Mouse (Mus musculus) ES-Bruce4 (cell line): ENCODE results near the gene Kif13a. TPM values are rescaled to one million over a fixed set of nuclear protein-coding genes. Genes with fewer than 3 reads are reported as not detected.

Source experiments
- H3K27ac ChIP-seq: 2 replicates; pipeline ENCODE4 v1.5.1; 2012; ENCODE audit warnings: low read length, inconsistent platforms; ENCODE audit not compliant: insufficient read depth
- H3K27me3 ChIP-seq: 2 replicates; pipeline ENCODE4 v1.6.1; 2012; ENCODE audit warnings: mild to moderate bottlenecking, low read length, inconsistent platforms; ENCODE audit not compliant: control insufficient read depth, poor library complexity, insufficient read depth, severe bottlenecking
- H3K36me3 ChIP-seq: 2 replicates; pipeline ENCODE4 v1.6.1; 2012; ENCODE audit warnings: inconsistent platforms, mild to moderate bottlenecking, low read length, moderate library complexity; ENCODE audit not compliant: control insufficient read depth, poor library complexity, insufficient read depth, severe bottlenecking
- H3K4me1 ChIP-seq: one replicate; pipeline ENCODE4 v1.8.1; 2011; ENCODE audit warnings: low read length; ENCODE audit not compliant: control insufficient read depth, insufficient read depth
- H3K4me3 ChIP-seq: 2 replicates; pipeline ENCODE4 v1.5.1; 2011; ENCODE audit warnings: low read depth, mild to moderate bottlenecking, low read length
- H3K9ac ChIP-seq: 2 replicates; pipeline ENCODE4 v1.6.1; 2012; ENCODE audit warnings: low read depth, mild to moderate bottlenecking, inconsistent platforms; ENCODE audit not compliant: poor library complexity, severe bottlenecking
- H3K9me3 ChIP-seq: replicated peaks from 2 replicates; pipeline ENCODE4 v1.6.1; 2012; ENCODE audit warnings: mild to moderate bottlenecking, low read length, inconsistent platforms; ENCODE audit not compliant: control insufficient read depth, poor library complexity, insufficient read depth, severe bottlenecking
- CTCF ChIP-seq: IDR thresholded peaks from one replicate; pipeline ENCODE4 v1.8.1; 2011; ENCODE audit warnings: low read depth, low read length
- EP300 ChIP-seq: IDR thresholded peaks from 2 replicates; pipeline ENCODE4 v1.6.1; 2011; ENCODE audit warnings: low read depth, low read length; ENCODE audit not compliant: insufficient read depth
- POLR2A ChIP-seq: IDR thresholded peaks from one replicate; pipeline ENCODE4 v1.8.1; 2011; ENCODE audit warnings: low read length; ENCODE audit not compliant: insufficient read depth
- polyA plus RNA-seq: library from polyadenylated mRNA; stranded (reverse); fragments of >200 nt; gene quantifications from 2 replicates; pipeline ENCODE4 v1.2.4, GENCODE M21; 2011; ENCODE audit warnings: low read depth; ENCODE audit not compliant: missing spikeins, insufficient read depth, insufficient read length

Gene Kif13a
- polyA plus RNA-seq, 1 experiment: 41.1 TPM

- Histone ChIP-seq H3K36me3 (no peaks in the 10 kb centered on the region; the same call in 1 of the 2 replicates), H3K4me1 (peaks cover 3% of the 10 kb centered on the region), H3K4me3 (peak overlapping the region; percentile 100), H3K9ac (peak overlapping the region; percentile 98), H3K27me3 (no peaks in the 10 kb centered on the region), H3K27ac (peak overlapping the region; percentile 90), H3K9me3 (no peaks in the 10 kb centered on the region)
- TF ChIP-seq POLR2A (no peak), CTCF (no peak)
These were observed 202.4 kb downstream of the Kif13a start for GRCm38 (mm10) chr13:46727038-46727836.

GRCm38 (mm10) chr13:46726288-46727037 lies 203.2 kb downstream of the Kif13a start:
- peak overlapping the region; percentile 100 for H3K4me3 ChIP-seq
- no peaks in the 10 kb centered on the region for H3K27me3 ChIP-seq
- no peaks in the 10 kb centered on the region for H3K9me3 ChIP-seq
- peaks cover 3% of the 10 kb centered on the region for H3K4me1 ChIP-seq
- H3K27ac ChIP-seq: peak overlapping the region; percentile 90
- peak overlapping the region; percentile 98 for H3K9ac ChIP-seq
- H3K36me3 ChIP-seq: no peaks in the 10 kb centered on the region; the same call in 1 of the 2 replicates
- TF ChIP-seq CTCF (no peak), EP300 (no peak), POLR2A (no peak)

GRCm38 (mm10) chr13:46725227-46725626 lies 204.4 kb downstream of the Kif13a start:
- H3K27me3 ChIP-seq: no peaks in the 10 kb centered on the region
- H3K9me3 ChIP-seq: no peaks in the 10 kb centered on the region
- peak overlapping the region; percentile 58 for H3K9ac ChIP-seq
- peak overlapping the region; percentile 25; the same call in 1 of the 2 replicates for H3K4me3 ChIP-seq
- TF ChIP-seq EP300: no peak
- no peak for TF ChIP-seq POLR2A
- no peak for TF ChIP-seq CTCF
- H3K27ac ChIP-seq: 0 out of 2 replicates have a peak overlapping the region, but pooled peaks have one; percentile 6
- H3K36me3 ChIP-seq: no peaks in the 10 kb centered on the region; the same call in 1 of the 2 replicates
- H3K4me1 ChIP-seq: peaks cover 3% of the 10 kb centered on the region

GRCm38 (mm10) chr13:46724371-46724770 lies 205.3 kb downstream of the Kif13a start:
- TF ChIP-seq EP300 (no peak), CTCF (no peak), POLR2A (no peak)
- Histone ChIP-seq H3K27me3 (no peaks in the 10 kb centered on the region), H3K27ac (0 out of 2 replicates have a peak overlapping the region, but pooled peaks have one; percentile 19), H3K4me1 (peaks cover 3% of the 10 kb centered on the region), H3K4me3 (no peak overlapping the region), H3K9me3 (no peaks in the 10 kb centered on the region), H3K9ac (peak overlapping the region; percentile 58), H3K36me3 (no peaks in the 10 kb centered on the region; the same call in 1 of the 2 replicates)

- Histone ChIP-seq H3K4me1 (peaks cover 5% of the 10 kb centered on the region), H3K9me3 (no peaks in the 10 kb centered on the region), H3K9ac (no peak overlapping the region), H3K36me3 (peaks cover 7% of the 10 kb centered on the region), H3K27me3 (no peaks in the 10 kb centered on the region), H3K27ac (no peak overlapping the region), H3K4me3 (no peak overlapping the region)
- TF ChIP-seq POLR2A: no peak
- TF ChIP-seq CTCF: no peak
- no peak for TF ChIP-seq EP300
These were observed 208.7 kb downstream of the Kif13a start for GRCm38 (mm10) chr13:46721009-46721408.

GRCm38 (mm10) chr13:46718893-46719400 lies 210.7 kb downstream of the Kif13a start:
- H3K9ac ChIP-seq: no peak overlapping the region
- H3K27ac ChIP-seq: no peak overlapping the region
- H3K36me3 ChIP-seq: peaks cover 18% of the 10 kb centered on the region
- peaks cover 2% of the 10 kb centered on the region for H3K4me1 ChIP-seq
- no peaks in the 10 kb centered on the region for H3K9me3 ChIP-seq
- no peak overlapping the region for H3K4me3 ChIP-seq
- no peaks in the 10 kb centered on the region for H3K27me3 ChIP-seq
- TF ChIP-seq POLR2A (no peak), CTCF (no peak), EP300 (no peak)
